Mouse (Mus musculus): ENCODE results near the gene Kcnk15. TPM values are rescaled to one million over a fixed set of nuclear protein-coding genes. Genes with fewer than 3 reads are reported as not detected.

Kcnk15 gene
- total RNA-seq, 2 experiments from 2014 or later, result not detected

Other genes starting within 250 kb of the Kcnk15 start
- gene Serinc3, start 208.5 kb upstream of the Kcnk15 start, total RNA-seq (2021), result 100 to 1,000 TPM; 521 to 567 TPM
- gene Pkig, start 195.3 kb upstream of the Kcnk15 start, total RNA-seq (2021), result 10 to 100 TPM; 37.4 to 38.3 TPM
- 1 to 10 TPM; 2.9 to 3.5 TPM for gene Ada, start 103.4 kb upstream of the Kcnk15 start, total RNA-seq (2021)
- gene Ccn5, start 32.8 kb upstream of the Kcnk15 start, total RNA-seq (2021), result under 1 TPM in 1 of 2 experiments, not detected in 1; 0.51 TPM
- 100 to 1,000 TPM in 1 of 2 experiments, 10 to 100 TPM in 1; 90.5 to 234 TPM for gene Rims4, start 65.0 kb downstream of the Kcnk15 start, total RNA-seq (2021)
- 100 to 1,000 TPM; 252 to 298 TPM for gene Ywhab, start 141.3 kb downstream of the Kcnk15 start, total RNA-seq (2021)
- gene Pabpc1l, start 171.8 kb downstream of the Kcnk15 start, total RNA-seq (2021), result 1 to 10 TPM in 1 of 2 experiments, under 1 TPM in 1; 0.45 to 2.2 TPM
- gene Stk4, start 216.7 kb downstream of the Kcnk15 start, total RNA-seq (2021), result 10 to 100 TPM; 24.4 to 27.2 TPM
- gene Tomm34, start 217.5 kb downstream of the Kcnk15 start, total RNA-seq (2021), result 10 to 100 TPM; 37.2 to 52.7 TPM

Data from adrenal gland, adult 18-20 months (tissue).